Mouse (Mus musculus) gastrocnemius, adult 2 months (tissue): ENCODE results near the gene Nt5c2. TPM values are rescaled to one million over a fixed set of nuclear protein-coding genes. Genes with fewer than 3 reads are reported as not detected.

ENCODE experiments used
- DNase-seq: peaks from one replicate; pipeline ENCODE4 v3.0.0; 2022
- H3K27ac ChIP-seq: fragments of 200-600 bp; 2 replicates; pipeline ENCODE4 v1.8.1; 2022; ENCODE audit warnings: mild to moderate bottlenecking
- H3K4me3 ChIP-seq: fragments of 200-600 bp; 2 replicates; pipeline ENCODE4 v1.8.1; 2022; ENCODE audit warnings: mild to moderate bottlenecking, moderate library complexity
- CTCF ChIP-seq: fragments of 200-600 bp; IDR thresholded peaks from 2 replicates; pipeline ENCODE4 v1.8.1; 2022; ENCODE audit warnings: antibody characterized with exemption, mild to moderate bottlenecking, moderate library complexity
- intact Hi-C: fragments of 180-260 bp; cut with DNase I; formaldehyde crosslinking; loops from one replicate; pipeline ENCODE4 v1.15.1; 2025
- total RNA-seq, 2 experiments: library from RNA; stranded (reverse); gene quantifications; 2 replicates each; pipeline ENCODE4 v1.2.3; 2021

Nt5c2 gene
- total RNA-seq, 2 experiments from 2014 or later: 9.5 to 18.2 TPM

GRCm38 (mm10) chr19:46899306-46899705 lies 115.6 kb downstream of the Nt5c2 start:
- H3K4me3 ChIP-seq: no peak overlapping the region
- no peak for DNase-seq
- intact Hi-C loops: loop anchor here (5.0 kb wide), 1 partner anchor 43 kb away; no protein-coding TSS in a partner anchor
- peak overlapping the region; percentile 0; the same call in 1 of the 2 replicates for H3K27ac ChIP-seq
- TF ChIP-seq CTCF: no peak

- H3K27ac ChIP-seq: no peak overlapping the region
- no peak for DNase-seq
- intact Hi-C loops: loop anchor here (5.0 kb wide), 1 partner anchor 44 kb away; no protein-coding TSS in a partner anchor
- H3K4me3 ChIP-seq: no peak overlapping the region
- no peak for TF ChIP-seq CTCF
These were observed 116.7 kb downstream of the Nt5c2 start for GRCm38 (mm10) chr19:46898222-46898621.

DNA sequence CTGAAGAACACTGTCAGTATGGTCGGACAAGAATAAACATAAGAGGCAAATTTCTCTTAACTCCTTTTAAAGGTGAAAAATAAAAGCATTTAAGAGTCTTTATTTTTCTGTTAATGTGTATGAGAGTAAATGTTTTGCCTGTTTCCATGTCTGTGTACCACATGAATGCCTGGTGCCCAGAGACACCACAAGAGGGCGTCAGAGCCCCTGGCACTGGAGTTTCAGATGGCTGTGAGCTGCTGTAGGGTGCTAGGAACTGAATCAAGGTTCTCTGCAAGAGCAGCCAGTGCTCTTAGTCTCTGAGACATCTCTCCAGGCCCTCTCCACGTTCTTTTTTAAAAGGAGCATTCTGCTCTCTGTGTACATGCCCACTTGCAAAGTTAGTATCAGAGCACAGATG lies 117.8 kb downstream of the Nt5c2 start:
- peak; percentile 40 for TF ChIP-seq CTCF
- Histone ChIP-seq H3K27ac (no peak overlapping the region), H3K4me3 (no peak overlapping the region)
- DNase-seq: no peak
- intact Hi-C loops: loop anchor here (5.0 kb wide), 1 partner anchor 45 kb away; no protein-coding TSS in a partner anchor

DNA sequence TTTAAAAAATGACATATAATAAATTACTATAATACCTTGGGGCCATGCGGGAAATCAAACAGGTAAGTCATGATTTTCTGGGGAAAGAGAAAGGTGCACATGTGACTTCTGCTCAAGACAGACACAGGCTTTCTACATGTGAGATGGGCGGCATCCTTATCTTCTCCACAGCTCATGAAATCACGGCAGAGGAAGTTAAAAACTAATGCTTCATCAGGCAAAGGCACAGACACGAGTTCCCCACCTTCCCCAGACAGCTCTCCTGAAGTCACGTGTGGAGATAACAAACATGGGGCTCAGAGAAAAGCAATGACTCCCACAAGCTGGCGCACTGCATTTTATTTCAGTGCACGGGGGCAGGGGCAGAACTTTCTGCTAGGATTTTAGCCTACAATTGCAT lies 121.5 kb downstream of the Nt5c2 start:
- no peak overlapping the region for H3K27ac ChIP-seq
- TF ChIP-seq CTCF: no peak
- no peak for DNase-seq
- intact Hi-C loops: no loop called here
- no peak overlapping the region for H3K4me3 ChIP-seq

- DNase-seq: no peak
- Histone ChIP-seq H3K4me3 (no peak overlapping the region), H3K27ac (no peak overlapping the region)
- TF ChIP-seq CTCF: no peak
- intact Hi-C loops: no loop called here
These were observed 122.1 kb downstream of the Nt5c2 start for GRCm38 (mm10) chr19:46892856-46893255.

GRCm38 (mm10) chr19:46890657-46891056 lies 124.3 kb downstream of the Nt5c2 start:
- Histone ChIP-seq H3K27ac (no peak overlapping the region), H3K4me3 (no peak overlapping the region)
- no peak for DNase-seq
- no peak for TF ChIP-seq CTCF
- intact Hi-C loops: no loop called here

DNA sequence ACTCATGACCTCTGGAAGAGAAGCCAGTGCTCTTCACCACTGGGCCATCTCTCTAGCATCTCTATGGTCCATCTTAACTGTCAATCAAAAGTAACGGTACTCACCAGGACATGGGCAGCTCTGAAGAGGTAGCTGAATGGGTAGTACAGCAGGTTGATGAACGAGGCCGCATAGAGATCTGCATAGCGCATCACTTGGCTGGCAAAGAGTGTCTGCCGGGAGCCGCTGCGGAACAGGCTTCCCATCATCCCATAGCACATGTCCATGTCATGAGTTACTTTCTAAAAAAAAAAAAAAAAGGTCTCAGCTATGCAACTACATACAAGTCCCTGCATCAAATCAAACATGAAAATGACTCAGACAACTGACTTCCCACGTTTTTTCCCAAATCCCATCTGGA lies 125.3 kb downstream of the Nt5c2 start:
- intact Hi-C loops: no loop called here
- H3K4me3 ChIP-seq: no peak overlapping the region
- no peak overlapping the region for H3K27ac ChIP-seq
- no peak for TF ChIP-seq CTCF
- no peak for DNase-seq

GRCm38 (mm10) chr19:46887811-46888527 lies 127.0 kb downstream of the Nt5c2 start:
- intact Hi-C loops: no loop called here
- no peak overlapping the region for H3K27ac ChIP-seq
- no peak for TF ChIP-seq CTCF
- no peak overlapping the region for H3K4me3 ChIP-seq
- DNase-seq: peak; percentile 10

DNA sequence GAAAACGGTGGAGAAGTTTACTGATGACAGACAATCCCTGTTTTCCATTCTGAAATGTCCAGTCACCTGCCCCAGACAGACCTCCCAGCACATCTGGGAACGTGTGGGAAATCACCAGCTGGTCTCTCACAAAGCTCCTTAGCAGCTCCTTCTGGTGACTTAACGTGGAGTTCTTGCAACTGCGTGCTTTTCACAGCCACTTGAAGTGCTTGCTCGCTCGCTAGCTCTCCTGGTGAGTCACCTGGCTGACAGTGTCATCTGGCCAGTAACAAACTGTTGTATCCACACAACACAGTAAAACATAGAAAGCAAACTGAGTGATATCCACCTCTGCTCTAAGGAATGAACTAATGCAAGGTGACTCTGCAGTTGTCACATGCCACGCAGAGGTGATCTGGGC lies 128.1 kb downstream of the Nt5c2 start:
- H3K4me3 ChIP-seq: no peak overlapping the region
- intact Hi-C loops: no loop called here
- DNase-seq: no peak
- no peak for TF ChIP-seq CTCF
- peak overlapping the region; percentile 38 for H3K27ac ChIP-seq

- no peak for TF ChIP-seq CTCF
- intact Hi-C loops: no loop called here
- DNase-seq: no peak
- Histone ChIP-seq H3K4me3 (no peak overlapping the region), H3K27ac (peak overlapping the region; percentile 54)
These were observed 129.6 kb downstream of the Nt5c2 start for GRCm38 (mm10) chr19:46885365-46885764.

DNA sequence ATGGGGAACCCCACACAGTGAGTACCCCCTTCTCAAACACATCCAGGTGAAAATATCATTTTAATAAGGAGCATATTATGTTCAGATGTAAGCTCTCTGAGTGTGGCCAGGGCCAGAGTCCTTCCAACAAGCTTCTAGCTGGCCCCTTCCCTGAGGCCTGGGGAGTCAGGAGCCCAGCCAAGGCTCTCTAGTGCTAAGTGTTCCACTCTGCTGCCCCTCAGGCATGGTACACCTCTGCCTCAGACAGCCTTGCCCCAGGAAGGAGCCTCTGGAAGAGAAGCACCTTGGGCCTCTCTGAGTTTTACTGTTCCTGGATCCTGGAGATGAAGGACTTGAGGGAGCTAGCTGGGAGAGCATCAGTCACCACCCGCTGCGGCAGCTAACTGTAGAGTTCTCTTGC lies 135.1 kb downstream of the Nt5c2 start:
- TF ChIP-seq CTCF: no peak
- no peak for DNase-seq
- H3K27ac ChIP-seq: no peak overlapping the region
- intact Hi-C loops: no loop called here
- H3K4me3 ChIP-seq: no peak overlapping the region

- no peak overlapping the region for H3K4me3 ChIP-seq
- peak; percentile 84 for DNase-seq
- TF ChIP-seq CTCF: peak; percentile 62
- intact Hi-C loops: no loop called here
- no peak overlapping the region for H3K27ac ChIP-seq
These were observed 136.6 kb downstream of the Nt5c2 start for GRCm38 (mm10) chr19:46878346-46878745.

GRCm38 (mm10) chr19:46877886-46878285 lies 137.1 kb downstream of the Nt5c2 start:
- H3K27ac ChIP-seq: no peak overlapping the region
- no peak overlapping the region for H3K4me3 ChIP-seq
- no peak for TF ChIP-seq CTCF
- intact Hi-C loops: no loop called here
- DNase-seq: no peak

DNA sequence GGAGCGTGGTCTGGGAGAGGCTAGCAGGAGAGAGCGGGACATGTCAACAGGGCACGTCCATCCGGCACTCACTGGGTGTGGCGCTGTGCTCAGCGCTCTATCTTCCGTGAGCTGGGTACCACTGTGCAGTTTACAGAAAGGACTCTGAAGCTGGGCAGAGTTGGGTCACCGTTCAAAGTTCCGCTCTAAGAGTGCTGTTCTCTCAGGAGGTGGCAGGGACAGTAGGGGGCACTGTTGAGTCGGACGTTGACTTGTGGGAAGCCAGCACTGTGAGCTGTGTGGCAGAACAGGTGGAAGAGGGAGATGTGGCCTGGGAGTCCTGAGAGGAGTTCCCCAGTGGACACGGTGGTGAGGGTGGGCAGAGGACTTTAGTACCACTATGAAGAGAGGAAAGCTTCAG lies 139.2 kb downstream of the Nt5c2 start:
- intact Hi-C loops: loop anchor here (1.0 kb wide), 1 partner anchor 116 kb away; no protein-coding TSS in a partner anchor

More for the DNA sequence above, 139.2 kb downstream of the Nt5c2 start:
- TF ChIP-seq CTCF: peak; percentile 96
- peak; percentile 90 for DNase-seq
- H3K27ac ChIP-seq: no peak overlapping the region
- no peak overlapping the region for H3K4me3 ChIP-seq
